Mouse (Mus musculus) heart, adult 8-10 months (tissue): ENCODE measurements around the gene Swap70. TPM values are rescaled to one million over a fixed set of nuclear protein-coding genes. Genes with fewer than 3 reads are reported as not detected.
A peak's percentile ranks its signal among the peaks of the same experiment; 100 is the strongest.

Experiments
- DNase-seq: peaks from one replicate; pipeline ENCODE4 v3.0.0; 2022; ENCODE audit warnings: low spot score
- total RNA-seq, 4 experiments: library from RNA; stranded (reverse); gene quantifications; 2 replicates each; pipeline ENCODE4 v1.2.4; 2022

The Swap70 gene
- total RNA-seq, 4 experiments from 2014 or later = 11.0 to 13.4 (median 12.0) TPM

DNA sequence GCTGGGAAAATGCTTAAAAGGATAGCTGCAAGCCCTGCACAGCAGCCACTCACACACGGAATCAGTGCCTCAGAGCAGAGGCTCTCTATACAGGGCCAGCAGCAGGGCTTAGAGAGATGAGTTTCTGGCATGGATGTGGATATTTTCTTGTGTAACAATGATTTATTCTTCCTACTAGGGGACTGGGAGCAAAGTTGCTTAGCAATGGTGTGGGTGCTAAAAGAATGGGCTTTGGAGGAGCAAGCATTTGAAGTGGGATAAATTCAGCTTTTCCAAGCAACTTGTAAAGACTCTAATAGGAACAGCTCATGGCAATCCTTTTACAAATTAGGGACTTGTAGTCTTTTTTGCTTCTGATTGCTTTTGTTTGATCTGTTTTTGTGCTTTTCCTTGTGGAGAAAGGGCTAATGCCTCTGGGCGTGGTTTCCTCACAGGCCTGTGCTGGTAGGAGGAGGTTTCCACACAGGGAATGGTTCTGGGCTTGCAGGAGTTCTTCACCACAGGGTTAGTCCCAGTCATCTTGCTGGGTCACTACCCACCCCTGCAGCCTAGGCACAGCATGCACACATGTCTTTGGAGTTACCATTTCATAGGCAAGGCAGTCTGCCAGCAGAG, 16.4 kb downstream of the Swap70 start:
- peak; percentile 48 for DNase-seq

DNA sequence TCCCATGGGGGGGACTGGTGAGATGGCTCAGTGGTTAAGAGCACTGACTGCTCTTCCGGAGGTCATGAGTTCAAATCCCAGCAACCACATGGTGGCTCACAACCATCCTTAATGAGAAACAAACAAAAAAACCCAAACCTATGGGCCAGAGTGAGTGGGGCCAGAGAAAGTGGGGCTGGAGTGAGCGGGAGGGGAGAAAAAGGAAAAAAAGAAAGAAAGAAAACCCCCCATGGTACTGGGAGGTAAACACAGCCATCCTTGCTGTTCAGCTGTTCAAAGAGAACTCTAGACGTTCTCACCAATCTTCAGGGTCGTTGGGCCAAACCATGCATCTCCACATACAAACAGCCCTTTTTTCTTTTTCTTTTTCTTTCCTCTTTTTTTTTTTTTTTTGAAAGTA, 18.1 kb downstream of the Swap70 start:
- no peak for DNase-seq

- DNase-seq = no peak
Observed at GRCm38 (mm10) chr7:110241472-110242289, 20.2 kb downstream of the Swap70 start.

DNA sequence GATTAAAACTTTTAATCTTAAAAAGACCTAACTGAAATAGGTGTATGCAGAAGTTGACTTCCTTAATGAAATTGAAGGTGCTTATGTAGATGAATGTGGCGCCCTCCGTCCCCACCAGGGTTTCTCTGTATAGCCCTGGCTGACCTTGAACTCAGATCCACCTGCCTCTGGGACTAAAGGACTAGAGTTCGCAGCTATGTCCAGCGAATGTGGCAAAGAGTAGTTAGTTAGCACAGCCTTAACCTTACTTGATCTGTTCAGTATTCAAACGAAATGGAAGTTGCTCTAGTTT, 20.7 kb downstream of the Swap70 start:
- no peak for DNase-seq

GRCm38 (mm10) chr7:110245128-110245527, 23.6 kb downstream of the Swap70 start:
- DNase-seq = peak; percentile 59

- no peak for DNase-seq
Observed at GRCm38 (mm10) chr7:110246526-110246925, 25.0 kb downstream of the Swap70 start.

DNA sequence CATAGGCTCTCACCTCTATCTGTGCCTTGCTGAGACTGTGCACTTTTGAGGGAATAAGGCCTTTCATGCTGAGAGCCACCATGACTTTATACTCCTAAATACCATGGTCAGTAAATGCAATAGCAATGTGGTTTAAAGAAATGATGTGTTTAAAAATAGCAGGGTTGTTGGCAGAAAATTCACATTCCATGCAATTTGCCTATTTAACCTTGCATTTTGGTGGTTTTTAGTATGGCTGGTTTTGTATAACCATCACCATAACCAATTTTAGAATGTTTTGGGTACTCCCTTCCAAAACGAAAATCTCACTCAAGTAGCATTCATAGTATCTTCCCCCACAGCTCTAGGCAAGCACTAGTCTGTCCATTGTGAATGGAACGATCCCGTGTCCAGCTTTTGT, 26.3 kb downstream of the Swap70 start:
- DNase-seq = no peak

DNA sequence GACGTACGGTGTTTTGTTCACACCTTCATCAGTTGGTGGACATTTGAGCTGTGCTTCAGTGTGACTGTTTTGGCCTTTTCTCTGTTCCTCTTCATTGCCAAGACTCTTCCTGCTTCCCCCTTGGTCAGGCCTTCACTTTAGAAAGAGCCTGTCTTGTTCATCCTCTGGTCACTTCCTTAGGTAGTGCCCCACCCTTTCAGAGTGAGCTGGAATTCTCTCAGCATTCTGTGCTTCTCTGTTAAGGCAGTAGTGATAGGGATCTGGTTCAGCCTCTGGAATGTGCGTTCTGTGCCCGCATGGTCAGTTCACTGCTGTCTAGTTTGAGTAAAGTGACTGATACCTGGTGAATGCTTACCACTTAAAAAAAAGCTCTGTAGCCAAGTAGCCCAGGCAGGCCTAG, 27.2 kb downstream of the Swap70 start:
- DNase-seq = no peak

DNA sequence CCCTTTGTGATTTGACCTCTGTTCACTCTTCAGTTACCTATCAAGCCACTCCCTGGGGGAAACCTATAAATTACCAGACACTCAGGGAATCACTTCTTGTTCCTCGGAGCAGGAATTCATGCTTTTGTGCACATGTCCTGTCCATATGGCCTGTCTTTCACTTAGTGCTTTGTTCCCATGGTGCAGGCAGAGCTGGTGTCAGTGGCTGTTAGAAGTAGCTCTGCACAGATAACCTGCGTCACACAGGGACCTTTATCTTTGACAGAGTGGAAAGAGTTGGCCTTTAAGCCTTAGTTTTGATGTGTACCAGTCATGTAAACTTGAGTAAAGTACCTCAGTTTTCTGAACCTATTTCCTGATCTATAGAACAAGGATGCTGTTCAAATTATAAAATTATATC, 32.4 kb downstream of the Swap70 start:
- DNase-seq = no peak

- DNase-seq = no peak
Observed at GRCm38 (mm10) chr7:110254395-110254794, 32.9 kb downstream of the Swap70 start.

DNA sequence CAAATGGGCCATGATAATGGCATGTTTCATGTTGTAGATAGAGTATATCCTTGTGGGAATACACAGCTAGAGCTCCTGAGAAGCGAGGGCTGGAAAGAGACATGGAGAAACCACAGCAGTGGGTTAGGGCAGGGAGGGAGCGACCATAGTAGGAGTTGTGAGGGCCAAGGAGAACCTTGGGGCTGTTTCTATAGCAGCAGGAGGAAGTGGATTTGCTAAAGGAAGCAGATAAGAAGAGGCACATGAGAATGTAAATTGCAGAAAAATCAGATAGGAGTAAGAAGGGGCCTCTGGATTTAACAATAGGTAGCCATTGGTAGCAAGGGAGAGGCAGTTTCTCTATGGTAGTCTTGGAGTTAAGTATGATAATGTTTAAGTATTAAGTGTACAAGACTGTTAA, 35.5 kb downstream of the Swap70 start:
- no peak for DNase-seq

DNA sequence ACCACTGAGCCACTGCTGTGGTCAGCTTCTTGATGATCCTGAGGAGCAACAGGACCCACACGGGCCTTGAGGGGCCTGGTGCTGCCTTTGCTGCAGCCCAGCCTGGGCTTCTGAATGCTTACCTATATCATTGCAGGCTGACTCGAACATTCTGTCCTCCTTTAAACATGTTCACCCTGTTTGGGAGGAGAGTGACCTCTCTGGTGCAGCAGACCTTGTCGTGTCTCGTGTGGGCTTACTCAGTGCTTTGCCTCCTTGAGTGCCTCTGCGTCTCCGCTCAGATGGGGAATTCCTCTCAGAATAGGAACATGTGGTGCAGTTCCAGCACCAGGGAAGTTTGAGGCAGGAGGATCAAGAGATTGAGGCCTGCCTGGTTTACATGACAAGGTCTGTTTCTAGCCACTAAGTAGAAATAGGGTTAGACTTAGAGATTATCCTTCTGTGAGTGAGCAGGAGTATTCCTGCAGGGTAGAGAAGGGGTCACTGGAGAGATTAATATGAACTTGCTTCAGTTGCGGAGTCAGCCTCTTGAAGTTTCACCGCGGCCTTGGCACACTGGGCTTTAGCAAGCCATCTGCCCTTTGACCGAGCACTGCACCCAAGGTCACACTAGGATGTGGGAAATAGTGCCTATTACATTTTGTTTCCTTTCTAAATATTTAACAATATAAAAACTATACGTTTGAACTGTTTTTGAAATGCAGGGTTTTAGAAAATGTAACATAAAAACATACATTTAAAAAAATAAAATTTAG, 36.9 kb downstream of the Swap70 start:
- no peak for DNase-seq

DNA sequence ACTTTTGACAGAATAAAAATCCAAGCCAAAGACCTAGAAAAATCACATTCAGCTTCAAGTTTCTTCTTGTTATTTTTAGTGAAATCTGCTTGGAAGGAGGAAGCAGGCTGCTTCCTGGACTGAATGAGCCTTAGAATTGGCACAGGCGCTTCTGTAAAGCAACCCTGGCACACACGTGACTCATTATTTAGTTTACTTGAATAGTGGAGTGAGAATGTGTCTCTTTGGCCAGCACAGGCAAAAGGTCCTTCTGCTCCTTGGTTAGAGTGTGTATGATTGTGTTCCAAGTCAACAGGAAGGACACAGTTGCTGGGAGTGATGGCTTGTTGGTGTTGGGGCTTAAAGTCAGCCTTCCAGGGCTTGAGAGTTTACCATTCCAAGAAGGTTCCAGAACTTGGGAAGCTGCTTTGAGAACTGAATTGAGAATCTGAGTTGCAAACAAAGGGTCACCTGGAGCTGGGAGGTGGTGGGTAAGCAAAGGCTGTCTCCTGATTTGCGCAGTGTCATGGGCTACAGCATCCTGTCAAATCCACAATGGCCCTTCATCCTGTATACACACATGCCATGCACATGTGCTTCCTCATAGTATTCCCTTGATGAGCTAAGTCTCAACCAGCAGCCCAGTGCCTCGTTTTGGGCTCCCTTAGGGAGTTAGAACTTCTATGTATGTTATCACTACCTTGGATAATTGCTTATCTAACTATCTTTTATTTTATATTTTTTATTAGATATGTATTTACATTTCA, 38.6 kb downstream of the Swap70 start:
- DNase-seq = peak; percentile 70

GRCm38 (mm10) chr7:110261807-110262206, 40.3 kb downstream of the Swap70 start:
- no peak for DNase-seq

DNA sequence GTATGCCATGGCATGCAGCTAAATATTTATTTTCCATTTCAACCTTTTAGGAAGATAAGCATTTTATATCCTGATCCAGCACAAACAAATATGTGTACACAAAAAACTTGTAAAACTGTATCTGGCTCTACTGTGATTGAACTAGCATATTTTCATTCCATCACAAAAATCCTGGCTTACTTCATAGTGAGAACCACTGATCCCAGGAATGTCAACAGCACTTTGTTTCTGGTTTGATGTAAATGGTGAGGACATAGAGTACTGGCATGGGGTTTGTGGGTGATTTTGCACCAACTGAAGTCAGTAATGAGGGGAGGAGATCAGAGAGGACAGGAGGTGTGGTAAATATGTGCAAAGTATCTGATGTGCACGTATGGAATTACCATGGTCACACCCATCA, 41.1 kb downstream of the Swap70 start:
- DNase-seq = no peak

GRCm38 (mm10) chr7:110263474-110263873, 42.0 kb downstream of the Swap70 start:
- no peak for DNase-seq

DNA sequence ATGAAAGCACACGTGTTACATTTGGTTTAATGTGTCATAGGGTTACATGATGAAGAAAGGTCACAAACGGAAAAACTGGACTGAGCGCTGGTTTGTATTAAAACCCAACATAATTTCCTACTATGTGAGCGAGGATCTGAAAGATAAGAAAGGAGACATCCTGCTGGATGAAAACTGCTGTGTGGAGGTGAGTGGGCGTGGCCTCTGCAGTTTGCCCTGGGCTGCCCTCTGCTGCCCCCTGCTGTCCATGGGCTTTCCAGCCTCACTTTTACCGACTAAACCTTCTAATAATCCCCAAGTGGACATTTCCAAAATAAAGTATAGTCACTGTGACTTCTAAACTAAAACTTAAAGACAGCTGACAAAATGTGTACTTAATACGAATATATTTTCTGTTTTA, 44.3 kb downstream of the Swap70 start:
- peak; percentile 91 for DNase-seq

DNA sequence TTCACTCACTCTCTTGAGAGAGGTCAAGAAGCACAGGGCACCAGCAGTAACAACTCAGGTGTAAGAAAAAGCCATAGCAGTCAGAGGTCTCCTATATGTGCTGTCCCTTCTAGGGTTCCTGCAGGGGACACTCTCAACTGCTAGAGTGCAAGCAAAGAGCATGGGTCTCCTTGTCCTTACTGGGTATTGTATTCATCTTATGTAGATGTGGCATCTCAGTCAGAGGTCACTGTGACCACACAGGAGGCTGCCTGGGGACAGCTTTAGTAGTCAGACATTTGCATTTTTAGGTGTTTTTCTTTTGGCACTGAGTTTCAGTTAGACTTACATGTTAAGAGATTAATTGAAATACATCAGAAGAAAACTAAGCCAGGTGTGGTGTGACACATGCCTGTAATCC, 45.5 kb downstream of the Swap70 start:
- DNase-seq = no peak

DNA sequence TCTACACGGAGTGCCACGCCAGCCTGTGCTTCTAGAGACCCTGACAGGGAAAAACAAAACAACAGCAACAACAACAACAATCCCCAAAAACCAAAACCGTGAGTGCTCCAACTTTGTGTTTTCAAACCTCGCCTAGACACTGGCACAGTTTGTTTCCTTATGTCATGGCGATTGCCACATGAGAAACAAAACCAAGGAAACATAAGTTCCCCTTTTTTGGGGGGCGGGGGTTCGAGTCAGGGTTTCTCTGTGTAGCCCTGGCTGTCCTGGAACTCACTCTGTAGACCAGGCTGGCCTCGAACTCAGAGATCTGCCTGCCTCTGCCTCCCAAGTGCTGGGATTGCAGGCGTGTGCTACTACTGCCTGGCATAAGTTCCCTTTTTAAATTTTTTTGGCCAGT, 46.5 kb downstream of the Swap70 start:
- DNase-seq = no peak

GRCm38 (mm10) chr7:110268511-110268910, 47.0 kb downstream of the Swap70 start:
- no peak for DNase-seq

DNA sequence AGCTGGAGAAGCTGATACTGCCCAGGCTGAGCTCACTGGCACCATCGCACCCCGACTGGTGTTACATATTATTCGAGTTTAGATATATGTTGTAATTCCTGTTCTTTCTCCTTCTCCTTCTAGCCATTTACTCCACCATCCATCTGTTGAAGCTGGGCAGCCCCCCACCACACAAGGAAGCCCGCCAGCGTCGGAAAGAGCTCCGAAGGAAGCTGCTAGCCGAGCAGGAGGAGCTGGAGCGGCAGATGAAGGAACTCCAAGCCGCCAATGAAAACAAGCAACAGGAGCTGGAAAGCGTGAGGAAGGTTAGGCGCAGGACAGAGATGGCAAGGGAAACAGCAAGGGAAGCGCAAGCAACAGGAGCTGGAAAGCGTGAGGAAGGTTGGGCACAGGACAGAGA, 48.3 kb downstream of the Swap70 start:
- no peak for DNase-seq

GRCm38 (mm10) chr7:110270455-110270854, 48.9 kb downstream of the Swap70 start:
- no peak for DNase-seq
